Mouse (Mus musculus) left cerebral cortex, postnatal 25 days (tissue): ENCODE results near the gene Draxin. TPM values are rescaled to one million over a fixed set of nuclear protein-coding genes. Genes with fewer than 3 reads are reported as not detected.

Experiments
- microRNA-seq, 2 experiments: library from miRNA; unstranded; fragments of <30 nt; microRNA quantifications; one replicate each; pipeline ENCODE4 v1.2.0; 2022
- total RNA-seq, 2 experiments: library from RNA; stranded (reverse); gene quantifications; 2 replicates each; pipeline ENCODE4 v1.2.3; 2021

The Draxin gene
- total RNA-seq, 2 experiments from 2014 or later, result 0.28 to 0.37 TPM

Small RNAs within 50 kb of the gene (microRNA-seq; reads per million reads assigned to microRNA genes)
- gene Mir7022, result 0 to 0.99 reads per million in 2 experiments

Other genes with a start within 250 kb of the Draxin start
- 100 to 1,000 TPM; 187 to 193 TPM for gene Mfn2, start 226.0 kb downstream of the Draxin start, total RNA-seq
- gene Plod1, start 193.9 kb downstream of the Draxin start, total RNA-seq, result 10 to 100 TPM; 17.6 to 19.9 TPM
- 10 to 100 TPM; 29.0 to 30.6 TPM for gene 2510039O18Rik, start 189.8 kb downstream of the Draxin start, total RNA-seq
- gene Nppb, start 144.9 kb downstream of the Draxin start, total RNA-seq, result not detected
- under 1 TPM in 1 of 2 experiments, not detected in 1; 0.71 TPM for gene Nppa, start 130.0 kb downstream of the Draxin start, total RNA-seq
- 10 to 100 TPM; 70.9 to 73.9 TPM for gene Clcn6, start 91.9 kb downstream of the Draxin start, total RNA-seq
- gene Mthfr, start 91.6 kb downstream of the Draxin start, total RNA-seq, result 10 to 100 TPM; 27.1 to 30.5 TPM
- 1 to 10 TPM; 6.3 to 7.8 TPM for gene Agtrap, start 42.7 kb downstream of the Draxin start, total RNA-seq
- 10 to 100 TPM; 11.2 to 14.9 TPM for gene Mad2l2, start 314 bp downstream of the Draxin start, total RNA-seq
- 10 to 100 TPM; 26.9 to 28.0 TPM for gene Fbxo6, start 21.4 kb upstream of the Draxin start, total RNA-seq
- 100 to 1,000 TPM; 133 to 134 TPM for gene Fbxo44, start 29.8 kb upstream of the Draxin start, total RNA-seq
- 10 to 100 TPM; 86.8 to 87.2 TPM for gene Fbxo2, start 29.9 kb upstream of the Draxin start, total RNA-seq
- gene Disp3, start 157.3 kb upstream of the Draxin start, total RNA-seq, result 10 to 100 TPM; 25.8 to 29.1 TPM